Mouse (Mus musculus) liver, embryonic 13.5 days (tissue): ENCODE results near the gene Cbr2. TPM values are rescaled to one million over a fixed set of nuclear protein-coding genes. Genes with fewer than 3 reads are reported as not detected.

Source experiments
- ATAC-seq: fragments of 200-750 bp; cut with Nextera tagmentation; 2 replicates; pipeline ENCODE4 v1.8.0; 2017; ENCODE audit warnings: low read depth, mild to moderate bottlenecking, moderate number of reproducible peaks, moderate library complexity
- DNase-seq: peaks from one replicate; pipeline ENCODE4 v3.0.0; 2022
- H3K27ac ChIP-seq: fragments of 300-500 bp; sonication (generic); 2 replicates; pipeline ENCODE4 v1.5.1; 2015; ENCODE audit warnings: moderate library complexity, mild to moderate bottlenecking, inconsistent platforms
- H3K27me3 ChIP-seq: fragments of 300-500 bp; sonication (generic); 2 replicates; pipeline ENCODE4 v1.6.1; 2015; ENCODE audit warnings: mild to moderate bottlenecking, inconsistent platforms
- H3K36me3 ChIP-seq: fragments of 300-500 bp; sonication (generic); 2 replicates; pipeline ENCODE4 v1.6.1; 2015; ENCODE audit warnings: mild to moderate bottlenecking, inconsistent platforms
- H3K4me1 ChIP-seq: fragments of 300-500 bp; sonication (generic); replicated peaks from 2 replicates; pipeline ENCODE4 v1.6.1; 2015; ENCODE audit warnings: inconsistent platforms
- H3K4me2 ChIP-seq: fragments of 300-500 bp; sonication (generic); 2 replicates; pipeline ENCODE4 v1.6.1; 2015; ENCODE audit warnings: inconsistent platforms, mild to moderate bottlenecking, moderate library complexity
- H3K4me3 ChIP-seq: fragments of 300-500 bp; sonication (generic); replicated peaks from 2 replicates; pipeline ENCODE4 v1.5.1; 2015; ENCODE audit warnings: mild to moderate bottlenecking, inconsistent platforms
- H3K9ac ChIP-seq: fragments of 300-500 bp; sonication (generic); 2 replicates; pipeline ENCODE4 v1.6.1; 2015; ENCODE audit warnings: mild to moderate bottlenecking, inconsistent platforms
- H3K9me3 ChIP-seq: fragments of 300-500 bp; sonication (generic); replicated peaks from 2 replicates; pipeline ENCODE4 v1.6.1; 2016; ENCODE audit warnings: inconsistent platforms
- WGBS: fragments of 180-500 bp; shearing (Covaris S2); methylation state at CpG from one replicate; pipeline ENCODE4 v1.1.7; 2015; ENCODE audit not compliant: insufficient replicate concordance; 5-methylcytosine and 5-hydroxymethylcytosine counted together
- polyA plus RNA-seq: library from polyadenylated mRNA; unstranded; fragments of >200 nt; fragmentation: Nextera tagmentation; extraction: Ambion mirVana; gene quantifications from 2 replicates; pipeline ENCODE4 v1.2.1, GENCODE M21; 2015

The Cbr2 gene
- polyA plus RNA-seq, 1 experiment from 2014 or later = 0.22 TPM

GRCm38 (mm10) chr11:120710672-120711071 is 21.2 kb downstream of the Cbr2 start:
- Histone ChIP-seq H3K4me1 (peaks cover 36% of the 10 kb centered on the region), H3K9me3 (no peaks in the 10 kb centered on the region), H3K4me2 (no peak overlapping the region), H3K27me3 (no peaks in the 10 kb centered on the region), H3K27ac (no peak overlapping the region), H3K9ac (no peak overlapping the region), H3K4me3 (no peak overlapping the region), H3K36me3 (peaks cover 30% of the 10 kb centered on the region)
- ATAC-seq = no peak
- no peak for DNase-seq
- WGBS = 73% methylated on average over 5 of the region's 5 CpGs

GRCm38 (mm10) chr11:120709551-120709950 is 22.4 kb downstream of the Cbr2 start:
- H3K27me3 ChIP-seq = no peaks in the 10 kb centered on the region
- peaks cover 25% of the 10 kb centered on the region for H3K4me1 ChIP-seq
- ATAC-seq = no peak
- peaks cover 27% of the 10 kb centered on the region for H3K36me3 ChIP-seq
- H3K9ac ChIP-seq = no peak overlapping the region
- no peak overlapping the region for H3K27ac ChIP-seq
- DNase-seq = no peak
- H3K9me3 ChIP-seq = no peaks in the 10 kb centered on the region
- 73% methylated on average over 2 of the region's 2 CpGs for WGBS
- H3K4me3 ChIP-seq = no peak overlapping the region
- no peak overlapping the region for H3K4me2 ChIP-seq

GRCm38 (mm10) chr11:120707969-120708368 is 23.9 kb downstream of the Cbr2 start:
- Histone ChIP-seq H3K9ac (no peak overlapping the region), H3K9me3 (no peaks in the 10 kb centered on the region), H3K4me1 (peaks cover 20% of the 10 kb centered on the region), H3K36me3 (peaks cover 35% of the 10 kb centered on the region), H3K27ac (no peak overlapping the region), H3K27me3 (no peaks in the 10 kb centered on the region), H3K4me2 (no peak overlapping the region), H3K4me3 (no peak overlapping the region)
- 64% methylated on average over 5 of the region's 5 CpGs for WGBS
- DNase-seq (no peak), ATAC-seq (no peak)

- Histone ChIP-seq H3K36me3 (peaks cover 39% of the 10 kb centered on the region), H3K4me3 (no peak overlapping the region), H3K27ac (no peak overlapping the region), H3K9me3 (no peaks in the 10 kb centered on the region), H3K4me1 (peaks cover 12% of the 10 kb centered on the region), H3K9ac (no peak overlapping the region), H3K4me2 (no peak overlapping the region), H3K27me3 (no peaks in the 10 kb centered on the region)
- no peak for DNase-seq
- 46% methylated on average over 11 of the region's 12 CpGs for WGBS
- ATAC-seq = no peak
Observed at GRCm38 (mm10) chr11:120707225-120707624, 24.7 kb downstream of the Cbr2 start.

- Histone ChIP-seq H3K36me3 (peaks cover 41% of the 10 kb centered on the region), H3K9me3 (no peaks in the 10 kb centered on the region), H3K4me3 (no peak overlapping the region), H3K4me1 (peaks cover 10% of the 10 kb centered on the region), H3K27me3 (no peaks in the 10 kb centered on the region), H3K27ac (no peak overlapping the region), H3K4me2 (no peak overlapping the region), H3K9ac (no peak overlapping the region)
- WGBS = 68% methylated on average over 5 of the region's 5 CpGs
- ATAC-seq = no peak
- DNase-seq = no peak
Observed at GRCm38 (mm10) chr11:120706120-120706519, 25.8 kb downstream of the Cbr2 start.

- no peaks in the 10 kb centered on the region for H3K27me3 ChIP-seq
- H3K4me2 ChIP-seq = no peak overlapping the region
- H3K9ac ChIP-seq = no peak overlapping the region
- H3K27ac ChIP-seq = no peak overlapping the region
- no peak overlapping the region for H3K4me3 ChIP-seq
- ATAC-seq (no peak), DNase-seq (no peak)
- H3K4me1 ChIP-seq = peaks cover 10% of the 10 kb centered on the region
- 53% methylated on average over 8 of the region's 8 CpGs for WGBS
- H3K9me3 ChIP-seq = no peaks in the 10 kb centered on the region
- H3K36me3 ChIP-seq = peaks cover 35% of the 10 kb centered on the region
Observed at GRCm38 (mm10) chr11:120704486-120705325, 27.2 kb downstream of the Cbr2 start.

GRCm38 (mm10) chr11:120703696-120704454 is 28.0 kb downstream of the Cbr2 start:
- no peak for DNase-seq
- 76% methylated on average over 15 of the region's 15 CpGs for WGBS

GRCm38 (mm10) chr11:120697741-120698140 is 34.2 kb downstream of the Cbr2 start:
- DNase-seq (no peak), ATAC-seq (no peak)
- no peaks in the 10 kb centered on the region for H3K27me3 ChIP-seq
- peaks cover 42% of the 10 kb centered on the region for H3K36me3 ChIP-seq
- H3K4me3 ChIP-seq = no peak overlapping the region
- H3K4me2 ChIP-seq = no peak overlapping the region
- H3K27ac ChIP-seq = no peak overlapping the region
- H3K9me3 ChIP-seq = 0 out of 2 replicates have a peak, but pooled peaks cover 4% of the 10 kb centered on the region
- no peak overlapping the region for H3K9ac ChIP-seq
- WGBS = 82% methylated on average over 10 of the region's 10 CpGs
- H3K4me1 ChIP-seq = 0 out of 2 replicates have a peak, but pooled peaks cover 10% of the 10 kb centered on the region

More at GRCm38 (mm10) chr11:120703696-120704454, 28.0 kb downstream of the Cbr2 start:
- Histone ChIP-seq H3K4me1 (peaks cover 10% of the 10 kb centered on the region), H3K27me3 (no peaks in the 10 kb centered on the region), H3K9me3 (no peaks in the 10 kb centered on the region), H3K27ac (no peak overlapping the region), H3K4me3 (no peak overlapping the region), H3K9ac (no peak overlapping the region), H3K36me3 (peaks cover 34% of the 10 kb centered on the region), H3K4me2 (no peak overlapping the region)
- ATAC-seq = no peak

- H3K27me3 ChIP-seq = no peaks in the 10 kb centered on the region
- no peak overlapping the region for H3K27ac ChIP-seq
- 0 out of 2 replicates have a peak, but pooled peaks cover 11% of the 10 kb centered on the region for H3K4me1 ChIP-seq
- peaks cover 33% of the 10 kb centered on the region for H3K36me3 ChIP-seq
- ATAC-seq (no peak), DNase-seq (no peak)
- no peak overlapping the region for H3K4me2 ChIP-seq
- H3K9ac ChIP-seq = no peak overlapping the region
- 79% methylated on average over 6 of the region's 6 CpGs for WGBS
- no peak overlapping the region for H3K4me3 ChIP-seq
- H3K9me3 ChIP-seq = 0 out of 2 replicates have a peak, but pooled peaks cover 4% of the 10 kb centered on the region
Observed at GRCm38 (mm10) chr11:120696568-120696967, 35.3 kb downstream of the Cbr2 start.

- ATAC-seq = no peak
- no peak overlapping the region for H3K27ac ChIP-seq
- H3K4me1 ChIP-seq = 0 out of 2 replicates have a peak, but pooled peaks cover 13% of the 10 kb centered on the region
- DNase-seq = no peak
- H3K4me2 ChIP-seq = no peak overlapping the region
- H3K9me3 ChIP-seq = 0 out of 2 replicates have a peak, but pooled peaks cover 4% of the 10 kb centered on the region
- H3K27me3 ChIP-seq = no peaks in the 10 kb centered on the region
- WGBS = 78% methylated on average over 12 of the region's 12 CpGs
- no peak overlapping the region for H3K4me3 ChIP-seq
- H3K9ac ChIP-seq = no peak overlapping the region
- H3K36me3 ChIP-seq = peaks cover 27% of the 10 kb centered on the region
Observed at GRCm38 (mm10) chr11:120695641-120696040, 36.3 kb downstream of the Cbr2 start.

GRCm38 (mm10) chr11:120695184-120695583 is 36.7 kb downstream of the Cbr2 start:
- Histone ChIP-seq H3K36me3 (peaks cover 31% of the 10 kb centered on the region), H3K4me2 (no peak overlapping the region), H3K27me3 (no peaks in the 10 kb centered on the region), H3K9ac (no peak overlapping the region), H3K9me3 (0 out of 2 replicates have a peak, but pooled peaks cover 4% of the 10 kb centered on the region), H3K4me3 (no peak overlapping the region), H3K4me1 (0 out of 2 replicates have a peak, but pooled peaks cover 13% of the 10 kb centered on the region), H3K27ac (no peak overlapping the region)
- 65% methylated on average over 4 of the region's 4 CpGs for WGBS
- ATAC-seq (no peak), DNase-seq (no peak)
